Mouse (Mus musculus): ENCODE data around the gene Reg1.

- TF ChIP-seq POLR2A (IDR thresholded peaks at IDR 0.05; ENCODE audit: borderline replicate concordance, extremely low read depth, insufficient read depth, insufficient read length, poor library complexity, severe bottlenecking) (no peak), CTCF (IDR thresholded peaks at IDR 0.05; ENCODE audit: borderline replicate concordance, extremely low read depth, insufficient read depth, insufficient read length) (no peak)
These were observed 30.3 kb downstream of the Reg1 start for GRCm38 (mm10) chr6:78452804-78453203.
